Mouse (Mus musculus): Measurements from ENCODE around the gene Gm42715.
"Not testable (repeated sequence)": the region's sequence is repeated elsewhere in the genome, so short reads cannot be mapped to it uniquely, and the experiment has no call there.

Gm42715 gene

DNA sequence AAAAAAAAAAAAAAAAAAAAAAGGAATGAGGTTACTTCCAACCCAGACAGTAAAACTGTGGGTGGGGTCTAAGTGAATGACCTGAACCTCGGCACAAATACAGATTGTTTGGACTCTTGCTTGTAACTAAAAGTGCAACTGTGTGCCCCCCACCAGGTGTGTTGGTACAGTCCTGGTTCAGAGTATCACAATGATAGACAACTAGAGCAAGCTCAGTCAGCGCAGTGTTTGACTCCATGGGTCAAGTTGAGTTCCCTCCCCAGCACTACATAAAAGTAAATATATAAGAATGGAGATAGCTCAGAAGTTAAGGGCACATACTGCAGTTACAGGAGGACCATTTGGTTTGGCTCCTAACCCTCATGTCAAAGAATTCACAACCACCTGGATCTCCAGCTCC, 22.0 kb upstream of the Gm42715 start:
- no peak for DNase-seq (ENCODE audit: low spot score)

DNA sequence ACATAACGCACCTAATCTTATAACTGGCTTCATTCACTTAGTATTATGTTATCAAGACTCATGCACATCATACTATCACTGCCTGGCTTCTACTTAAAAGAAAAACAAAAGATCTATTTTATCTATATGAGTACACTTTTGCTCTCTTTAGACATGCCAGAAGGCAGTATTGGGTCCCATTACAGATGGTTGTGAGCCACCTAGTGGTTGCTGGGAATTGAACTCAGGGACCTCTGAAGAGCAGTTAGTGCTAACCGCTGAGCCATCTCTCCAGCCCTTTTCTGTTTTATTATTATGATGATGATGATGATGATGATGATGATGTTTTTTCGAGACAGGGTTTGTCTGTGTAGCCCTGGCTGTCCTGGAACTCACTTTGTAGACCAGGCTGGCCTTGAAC, 21.0 kb upstream of the Gm42715 start:
- DNase-seq (ENCODE audit: low spot score), result no peak

DNA sequence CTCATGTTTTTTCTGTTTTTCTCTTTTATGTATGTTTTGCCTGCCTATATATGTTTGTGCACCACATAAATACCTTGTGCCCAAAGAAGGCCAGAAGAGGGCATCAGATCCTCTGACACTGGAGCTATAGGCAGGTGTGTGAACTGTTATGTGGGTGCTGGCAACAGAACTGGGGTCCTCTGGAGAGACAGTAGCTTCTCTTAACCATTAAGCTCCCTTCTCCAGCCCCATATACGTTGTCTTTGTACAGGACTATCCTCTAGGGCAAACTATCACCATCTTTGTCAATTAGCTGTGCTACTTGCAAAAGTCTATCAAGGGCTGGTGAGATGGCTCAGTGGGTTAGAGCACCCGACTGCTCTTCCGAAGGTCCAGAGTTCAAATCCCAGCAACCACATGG, 11.1 kb upstream of the Gm42715 start:
- no peak for DNase-seq (ENCODE audit: low spot score)

DNA sequence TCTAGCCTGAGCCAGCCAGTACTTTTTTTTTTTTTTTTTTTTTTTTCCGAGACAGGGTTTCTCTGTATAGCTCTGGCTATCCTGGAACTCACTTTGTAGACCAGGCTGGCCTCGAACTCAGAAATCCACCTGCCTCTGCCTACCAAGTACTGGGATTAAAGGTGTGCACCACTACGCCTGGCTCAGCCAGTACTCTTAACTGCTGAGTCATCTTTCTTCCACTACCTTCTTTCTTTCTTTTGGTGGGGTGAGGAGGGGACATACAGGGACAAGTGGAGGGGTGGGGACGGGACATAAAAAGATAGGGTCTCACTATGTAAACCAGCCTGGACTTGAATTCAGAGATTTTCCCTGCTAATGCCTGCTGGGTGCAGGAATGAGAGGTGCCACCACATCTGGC, 9.6 kb upstream of the Gm42715 start:
- not testable (repeated sequence) for DNase-seq (ENCODE audit: low spot score)

DNA sequence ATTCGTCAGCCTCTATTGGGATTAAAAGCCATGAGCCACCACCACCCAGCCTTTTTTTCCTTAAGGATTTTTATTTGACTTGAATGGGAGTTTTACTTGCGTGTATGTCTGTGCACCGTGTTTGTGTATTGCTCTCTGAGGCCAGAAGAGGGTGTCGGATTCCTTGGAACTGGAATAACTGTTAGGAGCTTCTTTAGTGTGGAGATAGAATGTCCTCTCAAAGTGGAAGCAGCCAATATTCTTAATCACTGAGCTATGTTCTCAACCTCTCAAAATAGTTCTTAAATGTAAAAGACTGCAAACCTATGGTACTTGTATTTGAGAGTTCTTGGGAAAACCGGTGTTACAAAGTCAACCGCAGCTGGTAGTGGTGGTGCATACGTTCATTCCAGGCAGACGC, 8.1 kb upstream of the Gm42715 start:
- no peak for DNase-seq (ENCODE audit: low spot score)

DNA sequence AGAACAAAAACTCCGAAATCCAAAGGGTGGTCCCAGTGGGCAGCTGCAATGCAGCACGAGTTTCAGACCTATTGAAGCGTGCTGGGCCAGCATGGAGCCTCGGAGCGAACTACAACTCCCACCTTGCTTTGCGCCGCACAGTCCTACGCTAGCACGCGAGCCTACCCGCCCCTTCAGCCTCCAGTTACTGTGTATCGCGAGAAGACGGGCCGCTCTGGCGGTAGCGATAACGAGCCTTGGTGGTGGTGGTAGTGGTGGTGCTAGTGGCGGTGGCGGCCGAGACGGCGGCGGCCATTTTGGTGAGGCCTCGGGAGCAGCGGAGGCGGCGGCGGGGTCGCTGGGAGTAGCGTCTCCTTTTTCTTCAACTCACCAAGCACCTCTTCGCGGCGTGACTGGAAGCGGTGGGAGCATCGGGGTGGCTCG, 7.6 kb upstream of the Gm42715 start, which contains the start of gene Srcap:
TSS of gene Srcap (plus strand) at position 176 of the 423 bp plus-strand sequence.
- DNase-seq (ENCODE audit: low spot score), result peak; percentile 97

DNA sequence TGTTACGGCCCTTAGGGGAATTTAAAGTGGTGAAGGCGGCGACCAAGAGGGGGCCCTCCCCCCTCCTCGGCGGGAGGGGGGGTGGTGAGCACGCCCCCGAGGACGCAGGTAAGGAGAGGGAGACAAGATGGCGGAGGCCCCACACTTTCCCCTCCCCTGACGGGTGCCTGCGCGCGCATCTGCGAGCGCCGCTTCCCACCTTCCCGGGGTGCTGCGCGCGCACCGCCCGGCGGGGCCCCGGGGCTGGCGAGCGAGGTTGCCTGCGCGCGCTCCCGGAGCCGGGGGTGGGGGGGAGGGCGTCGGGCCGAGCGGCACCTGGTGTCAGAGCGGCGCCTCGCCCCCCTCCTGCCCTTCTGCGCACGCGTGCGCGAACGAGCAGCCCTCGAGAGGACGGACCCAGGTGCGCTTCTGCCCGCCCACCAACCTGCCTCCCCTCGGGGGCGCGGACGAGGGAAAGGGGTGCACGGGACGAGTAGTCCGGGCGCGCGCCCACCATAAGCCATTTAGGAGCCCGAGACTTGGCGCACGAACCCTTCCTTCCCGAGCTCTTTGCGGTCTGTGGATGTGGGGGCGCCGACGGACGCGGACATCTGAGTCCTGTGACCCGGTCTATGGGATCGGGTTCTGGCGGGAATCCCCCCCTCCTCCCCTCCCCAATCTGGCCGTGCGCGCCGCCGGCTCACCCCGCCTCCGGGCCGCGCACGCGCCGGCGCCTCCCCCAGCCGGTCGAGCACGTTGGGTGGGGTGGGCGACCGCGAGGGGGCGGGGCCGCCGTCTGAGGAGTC, 7.0 kb upstream of the Gm42715 start:
- DNase-seq (ENCODE audit: low spot score), result peak; percentile 94

DNA sequence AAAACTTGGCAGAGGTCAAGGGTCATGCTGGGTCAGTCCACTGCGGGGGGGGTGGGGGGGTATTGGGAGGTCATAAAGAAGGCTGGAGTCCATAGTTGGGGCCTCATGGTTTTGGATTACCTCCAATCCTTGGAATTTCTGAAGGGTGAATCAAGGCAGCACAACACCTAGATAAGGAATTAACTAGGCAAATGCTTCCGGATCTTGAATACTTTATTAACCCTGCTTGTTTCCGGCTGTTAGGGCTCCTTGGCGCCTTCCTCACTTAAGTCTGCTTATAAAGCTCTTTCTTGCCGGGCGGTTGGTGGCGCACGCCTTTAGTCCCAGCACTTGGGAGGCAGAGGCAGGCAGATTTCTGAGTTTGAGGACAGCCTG, 6.4 kb upstream of the Gm42715 start:
- no peak for DNase-seq (ENCODE audit: low spot score)

DNA sequence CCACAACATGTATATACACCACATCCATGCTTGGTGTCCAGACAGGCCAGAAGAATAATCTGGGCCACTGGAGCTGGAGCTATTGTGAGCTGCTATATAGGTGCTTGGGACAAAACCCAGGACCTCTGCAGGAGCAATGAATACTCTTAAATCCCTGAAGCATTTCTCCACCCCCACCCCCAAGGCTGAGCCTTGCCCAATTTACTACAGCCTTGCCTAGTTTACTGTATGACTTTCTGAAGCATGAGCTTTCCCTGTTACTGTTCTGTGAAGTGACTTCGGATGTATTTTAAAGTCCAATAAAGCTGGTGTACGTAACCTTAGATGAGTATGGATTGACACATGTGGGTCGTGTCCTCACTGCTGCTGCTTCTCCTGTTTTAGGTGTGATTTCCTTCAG, 5.6 kb upstream of the Gm42715 start:
- DNase-seq (ENCODE audit: low spot score), result no peak

DNA sequence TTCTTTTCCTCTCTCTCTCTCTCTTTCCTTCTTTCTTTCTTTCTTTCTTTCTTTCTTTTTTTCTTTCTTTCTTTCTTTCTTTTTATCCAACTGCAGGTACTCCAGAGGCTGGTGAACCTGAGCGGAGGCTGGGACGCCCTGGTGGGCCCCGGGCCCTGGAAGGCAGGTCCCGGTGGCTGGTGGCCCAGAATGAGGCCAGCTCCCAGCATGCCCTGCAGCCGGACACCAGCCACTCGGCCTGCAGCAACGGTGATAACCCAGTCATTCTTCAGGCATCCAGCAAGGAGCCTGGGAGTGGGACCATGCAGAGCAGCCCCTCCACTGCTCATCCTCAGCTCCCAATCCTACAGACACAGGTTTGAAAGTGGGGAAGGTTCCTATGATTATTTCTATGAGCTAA, 3.5 kb upstream of the Gm42715 start:
- DNase-seq (ENCODE audit: low spot score), result no peak

DNA sequence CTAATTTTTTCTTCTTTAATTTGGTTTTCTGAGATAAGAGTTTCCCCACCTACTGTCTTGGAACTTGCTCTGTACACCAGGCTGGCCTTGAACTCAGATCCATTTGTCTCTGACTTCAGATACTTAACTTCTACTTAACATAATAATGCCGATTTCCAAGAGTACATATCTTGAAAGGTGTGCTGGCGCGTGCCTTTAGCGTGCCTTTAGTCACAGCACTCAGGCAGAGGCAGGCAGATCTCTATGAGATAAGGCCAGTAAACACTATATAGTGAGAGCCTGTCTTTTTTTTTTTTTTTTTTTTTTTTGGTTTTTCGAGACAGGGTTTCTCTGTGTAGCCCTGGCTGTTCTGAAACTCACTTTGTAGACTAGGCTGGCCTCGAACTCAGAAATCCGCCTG, 3.0 kb upstream of the Gm42715 start:
- DNase-seq (ENCODE audit: low spot score), result no peak

DNA sequence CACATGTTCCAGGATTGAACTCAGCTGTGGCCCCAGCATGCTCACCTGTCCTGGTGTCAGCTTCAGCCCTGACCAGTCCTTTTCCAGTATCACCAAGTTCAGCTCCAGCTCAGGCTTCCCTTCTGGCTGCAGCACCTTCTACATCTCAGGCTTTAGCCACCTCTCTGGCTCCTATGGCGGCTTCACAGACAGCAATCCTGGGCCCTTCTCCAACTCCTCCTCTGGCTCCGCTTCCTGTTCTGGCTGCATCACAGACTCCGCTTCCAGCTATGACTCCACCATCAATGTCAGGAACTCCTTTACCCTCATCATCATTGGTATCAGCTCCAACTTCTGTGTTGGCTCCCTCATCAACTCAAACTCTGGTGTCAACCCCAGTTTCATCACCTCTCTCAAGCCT, 22.3 kb downstream of the Gm42715 start:
- no peak for DNase-seq (ENCODE audit: low spot score)

DNA sequence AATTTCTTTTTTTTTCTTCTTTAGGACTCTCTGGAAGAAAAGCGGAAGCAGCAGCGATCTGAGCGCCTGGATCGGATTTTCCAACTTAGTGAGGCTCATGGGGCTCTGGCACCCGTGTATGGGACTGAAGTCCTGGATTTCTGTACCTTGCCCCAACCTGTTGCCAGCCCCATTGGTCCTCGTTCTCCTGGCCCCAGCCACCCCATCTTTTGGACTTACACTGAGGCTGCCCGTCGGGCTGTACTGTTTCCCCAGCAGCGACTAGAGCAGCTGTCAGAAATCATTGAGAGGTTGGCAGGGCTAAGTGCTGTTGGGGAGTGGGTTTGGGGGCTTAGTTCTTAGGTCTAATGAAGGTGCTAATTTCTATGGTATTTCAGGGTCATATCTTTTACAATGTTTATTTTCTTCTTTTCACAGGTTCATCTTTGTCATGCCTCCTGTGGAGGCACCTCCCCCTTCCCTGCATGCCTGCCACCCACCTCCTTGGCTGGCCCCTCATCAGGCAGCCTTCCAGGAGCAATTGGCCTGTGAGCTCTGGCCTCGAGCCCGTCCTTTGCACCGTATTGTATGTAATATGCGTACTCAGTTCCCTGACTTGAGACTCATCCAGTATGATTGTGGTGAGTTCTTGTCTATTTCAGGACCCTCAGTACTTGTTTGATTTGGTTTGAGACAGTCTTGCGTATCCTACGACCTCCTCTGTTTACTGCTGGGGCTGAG, 29.9 kb downstream of the Gm42715 start:
- no peak for DNase-seq (ENCODE audit: low spot score)

DNA sequence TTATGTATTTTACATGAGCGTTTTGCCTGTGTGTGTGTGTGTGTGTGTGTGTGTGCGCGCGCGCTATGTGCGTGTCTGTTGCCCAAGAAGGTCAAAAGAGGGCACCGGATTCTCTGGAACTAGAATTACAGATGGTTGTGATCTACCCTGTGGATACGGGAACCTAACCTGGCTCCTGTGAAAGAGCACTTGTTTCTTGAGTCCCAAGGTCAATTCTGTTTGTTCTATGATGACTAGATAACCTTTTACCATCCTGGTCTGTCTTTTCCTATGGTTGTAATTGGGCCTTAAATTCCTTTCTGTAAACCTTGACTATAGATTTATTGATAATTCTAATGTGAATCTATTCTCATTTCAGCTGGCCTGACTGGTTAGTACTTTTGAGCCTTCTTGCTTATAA, 32.2 kb downstream of the Gm42715 start:
- DNase-seq (ENCODE audit: low spot score), result no peak

DNA sequence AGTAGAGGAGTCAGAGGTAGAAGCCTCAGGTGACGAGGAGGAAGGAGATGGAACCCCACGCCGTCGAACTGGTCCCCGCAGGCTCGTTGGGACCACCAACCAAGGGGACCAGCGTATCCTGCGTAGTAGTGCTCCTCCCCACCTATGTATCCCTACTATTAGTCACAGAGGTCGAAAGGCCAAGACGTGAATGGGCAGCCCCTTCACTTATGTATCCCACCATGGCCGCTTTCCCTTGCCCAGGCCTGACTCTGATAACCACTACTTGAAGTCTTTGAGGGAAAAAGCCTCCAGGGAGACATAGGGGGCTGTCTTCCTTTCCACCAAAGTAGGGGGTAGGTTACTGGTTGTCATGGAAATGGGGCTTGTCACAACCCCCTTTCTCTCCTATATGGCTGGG, 41.2 kb downstream of the Gm42715 start:
- DNase-seq (ENCODE audit: low spot score), result no peak

DNA sequence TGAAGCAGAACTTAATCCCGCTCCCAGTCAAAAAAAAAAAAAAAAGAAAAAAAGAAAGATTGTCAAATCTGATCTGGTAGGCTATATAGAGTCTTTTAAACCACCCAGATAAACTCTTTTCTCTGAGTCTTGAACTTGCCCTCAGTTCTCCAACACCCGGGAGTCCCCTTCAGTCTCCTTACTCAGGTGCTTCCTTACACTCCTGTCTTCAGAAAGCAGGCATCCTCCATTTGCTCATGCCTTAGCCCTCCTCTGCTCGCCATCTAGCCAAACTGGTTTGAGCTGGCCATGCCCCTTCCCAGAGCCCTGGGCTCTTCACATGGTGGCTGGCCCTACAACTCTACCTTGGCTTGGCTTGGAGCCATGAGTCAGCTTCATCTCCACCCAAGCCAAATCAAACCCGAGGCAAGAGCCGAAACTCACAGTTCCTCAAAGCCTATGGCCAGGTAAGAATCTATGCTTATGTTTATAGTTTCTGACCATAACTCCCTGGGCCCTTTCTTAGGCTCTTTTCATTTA, 42.0 kb downstream of the Gm42715 start, which contains the start of gene Tmem265:
TSS of gene Tmem265 (plus strand) at position 51 of the 519 bp plus-strand sequence.
- no peak for DNase-seq (ENCODE audit: low spot score)

DNA sequence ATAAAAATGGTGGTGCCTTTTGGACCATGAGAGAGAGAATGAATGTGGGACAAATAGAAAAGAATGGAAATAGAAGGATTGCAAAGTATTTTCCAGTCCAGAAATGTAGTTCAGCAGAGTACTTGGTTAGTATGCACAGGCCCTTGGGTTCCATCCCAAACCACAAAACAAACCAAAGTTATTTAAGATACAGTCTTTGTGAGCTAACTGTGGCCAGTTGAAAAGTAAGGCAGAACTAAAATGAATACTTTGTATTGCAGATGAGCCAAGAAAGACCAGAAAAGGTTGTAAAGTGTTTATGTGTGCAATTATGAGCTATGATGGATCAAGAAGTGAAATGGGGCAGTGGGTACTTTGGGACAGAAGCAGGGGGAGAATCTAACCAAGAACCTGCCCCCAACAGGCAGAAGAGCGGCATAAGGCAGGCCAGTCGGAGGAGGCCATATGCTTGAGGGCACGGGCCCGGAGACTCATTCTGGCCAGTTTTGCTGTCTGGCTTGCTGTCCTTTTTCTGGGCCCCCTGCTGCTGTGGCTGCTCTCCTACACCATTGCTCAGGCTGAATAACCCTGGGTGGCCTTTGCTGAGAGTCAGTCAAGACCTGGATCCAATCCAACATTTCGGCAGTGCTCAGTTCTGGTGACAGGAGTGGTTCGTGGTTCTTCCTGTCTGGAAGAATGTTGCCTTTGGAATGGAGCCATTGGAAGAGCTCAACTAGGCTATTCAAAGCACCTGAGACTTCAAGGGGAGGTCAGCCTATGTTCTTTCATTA, 45.2 kb downstream of the Gm42715 start:
- no peak for DNase-seq (ENCODE audit: low spot score)

DNA sequence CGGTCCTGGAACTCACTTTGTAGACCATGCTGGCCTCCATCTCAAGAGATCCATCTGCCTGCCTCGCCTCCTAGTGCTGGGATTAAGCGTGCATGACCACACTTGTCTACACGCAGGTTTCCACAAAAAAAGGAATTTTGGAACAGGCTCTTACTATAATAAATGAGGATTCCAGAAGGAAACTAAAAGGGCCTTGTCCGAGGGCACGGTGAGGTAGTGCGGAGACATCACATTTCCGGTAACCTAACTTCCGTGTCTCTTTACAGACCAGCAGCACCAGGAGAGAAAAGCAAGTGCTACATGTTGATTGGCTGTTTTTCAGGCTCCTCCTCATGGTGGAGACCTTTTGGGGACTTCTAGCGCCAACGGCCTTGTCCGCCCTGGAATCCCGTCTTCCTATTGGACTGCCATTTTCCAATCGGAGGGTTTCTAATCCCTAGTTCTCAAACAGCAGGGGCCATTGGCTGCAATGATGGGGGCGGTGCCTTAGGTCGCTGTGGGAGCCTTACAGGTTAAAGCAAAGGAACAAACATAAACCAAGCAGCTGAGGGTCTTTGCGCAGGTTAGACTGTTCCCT, 53.6 kb downstream of the Gm42715 start, which contains the start of gene Phkg2:
TSS of gene Phkg2 (plus strand) at position 446 of the 577 bp plus-strand sequence.
- DNase-seq (ENCODE audit: low spot score), result peak; percentile 95

DNA sequence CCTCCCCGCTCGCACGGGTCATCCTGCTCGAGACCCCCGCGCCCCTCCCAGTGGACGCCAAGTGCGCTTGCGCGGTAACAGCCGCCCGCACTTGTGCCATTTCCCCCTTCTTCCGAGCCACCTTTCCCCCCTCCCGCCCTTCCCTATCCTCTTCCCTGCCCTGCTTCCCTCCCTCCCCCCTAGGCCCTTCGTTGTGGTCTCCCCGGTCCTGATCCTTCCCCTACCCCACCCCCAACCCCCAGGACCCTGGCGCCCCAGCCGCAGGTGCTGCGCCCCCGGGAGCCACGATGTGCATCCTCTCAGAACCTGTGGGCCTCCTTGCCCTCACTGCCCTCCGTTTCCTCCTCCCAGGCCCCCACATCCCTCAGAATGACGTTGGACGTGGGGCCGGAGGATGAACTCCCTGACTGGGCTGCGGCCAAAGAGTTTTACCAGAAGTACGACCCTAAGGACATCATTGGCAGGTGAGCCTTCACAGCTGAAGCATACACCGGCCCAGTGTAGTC, 54.2 kb downstream of the Gm42715 start:
- no peak for DNase-seq (ENCODE audit: low spot score)

DNA sequence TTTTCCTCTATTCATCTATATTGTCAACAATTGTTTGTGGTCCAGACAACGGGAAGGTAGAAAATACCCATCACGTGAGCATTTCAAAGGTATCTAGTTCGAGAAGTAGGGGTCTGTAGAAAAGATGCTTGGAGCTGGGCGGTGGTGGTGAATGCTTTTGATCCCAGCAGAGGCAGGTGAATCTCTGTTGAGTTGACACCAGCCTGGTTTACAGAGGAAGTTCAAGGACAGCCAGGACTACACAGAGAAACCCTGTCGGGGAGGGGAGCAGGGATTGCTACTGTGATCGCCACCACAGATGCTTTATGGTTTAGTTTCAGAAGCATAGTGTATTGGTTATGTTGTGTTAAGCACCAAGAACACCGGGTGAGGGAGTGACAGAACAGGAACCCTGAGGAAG, 54.7 kb downstream of the Gm42715 start:
- DNase-seq (ENCODE audit: low spot score), result no peak

DNA sequence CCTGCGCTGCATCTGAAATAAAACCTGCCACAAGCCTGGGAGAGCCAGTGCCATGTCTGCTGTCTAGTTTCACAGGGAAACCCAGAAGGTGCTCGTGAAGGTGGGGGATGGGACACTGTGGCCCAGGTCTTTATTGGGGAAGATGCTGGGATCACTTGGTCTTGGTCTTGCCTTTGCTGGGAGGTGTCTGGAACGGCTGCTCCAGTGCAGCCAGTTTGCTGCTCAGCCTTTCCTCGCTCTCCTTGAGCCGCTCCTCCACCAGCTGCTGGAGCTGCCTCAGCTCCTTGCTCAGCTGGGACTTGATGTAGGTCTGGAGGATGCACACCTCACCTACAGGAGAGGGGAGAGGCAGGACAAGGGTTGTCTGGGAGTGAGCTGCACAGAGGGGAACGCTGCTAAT, 63.9 kb downstream of the Gm42715 start:
- DNase-seq (ENCODE audit: low spot score), result no peak

DNA sequence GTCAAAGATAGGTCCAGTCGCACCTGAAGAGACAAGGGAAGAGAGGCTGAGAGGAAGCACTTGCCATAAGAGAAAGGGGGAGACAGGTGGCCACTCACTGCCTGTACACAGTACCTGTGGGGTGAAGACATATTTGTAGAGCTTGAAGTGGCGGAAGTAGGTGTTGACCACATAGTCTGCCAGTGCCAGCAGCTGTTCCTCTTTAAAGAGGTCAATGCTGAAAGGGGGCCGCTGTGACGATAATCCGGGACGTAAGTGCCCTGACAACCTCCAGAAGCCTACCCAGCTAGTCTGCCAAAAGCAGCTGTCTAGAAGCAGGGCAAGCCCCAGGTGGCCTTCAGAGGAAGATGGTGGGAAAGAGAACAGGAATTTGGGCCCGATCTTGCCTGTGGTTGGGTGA, 65.6 kb downstream of the Gm42715 start:
- DNase-seq (ENCODE audit: low spot score), result no peak

Measured in yolk sac, embryonic 10.5 days (tissue).